In genomic region chr6:83414601-83415355, GRCm38 (mm10) we compare ENCODE assay signal across 19 mouse cellular contexts. TPM values are rescaled to one million over a fixed set of nuclear protein-coding genes. Genes with fewer than 3 reads are reported as not detected.
DNase-seq lines count a peak whose midpoint lies in the region; ATAC-seq and TF ChIP-seq lines count a peak whose summit lies in the region.
"Had no signal": no experiment of that assay in that cellular context is flagged by ENCODE, and none has a peak within 500 bp of the region (broad histone marks: within the 10 kb centered on the region; RNA-seq: fewer than 3 reads in every experiment).

No protein-coding gene starts in this region.

- WGBS in heart, adult 2 months = 68% methylated on average over 9 of the region's 9 CpGs
- 61% methylated on average over 9 of the region's 9 CpGs for WGBS in thymus, adult 2 months
- 77% methylated on average over 9 of the region's 9 CpGs for WGBS in intestine, embryonic 15.5 days
- 78% methylated on average over 9 of the region's 9 CpGs for WGBS in stomach, postnatal 0 days

- no peak for TF ChIP-seq EP300 in heart, adult 2 months (IDR thresholded peaks at IDR 0.05; ENCODE audit: insufficient read depth, low read depth, low read length)
- no peak for TF ChIP-seq EP300 in stomach, postnatal 0 days (optimal IDR thresholded peaks at IDR 0.05)

- no peak overlapping the region for H3K4me2 ChIP-seq in intestine, embryonic 15.5 days (replicated peaks)
- no peak overlapping the region for H3K4me2 ChIP-seq in stomach, postnatal 0 days (replicated peaks; ENCODE audit: low read depth)
- H3K4me2 ChIP-seq: forebrain, embryonic 12.5 days; heart, embryonic 13.5 days; limb, embryonic 12.5 days; liver, embryonic 15.5 days; neural tube, embryonic 12.5 days had no signal

- TF ChIP-seq POLR2A in heart, adult 2 months (IDR thresholded peaks at IDR 0.05; ENCODE audit: insufficient read depth, low read depth, low read length) = no peak
- no peak for TF ChIP-seq POLR2A in thymus, adult 2 months (IDR thresholded peaks at IDR 0.05; ENCODE audit: control insufficient read depth, extremely low read depth, insufficient read depth, low read length, poor library complexity)

- no peak overlapping the region for H3K9ac ChIP-seq in heart, adult 2 months (ENCODE audit: low read depth, low read length)
- H3K9ac ChIP-seq in intestine, embryonic 15.5 days = no peak overlapping the region
- H3K9ac ChIP-seq in stomach, postnatal 0 days (ENCODE audit: low read length) = no peak overlapping the region
- H3K9ac ChIP-seq: forebrain, embryonic 12.5 days; heart, embryonic 13.5 days; limb, embryonic 12.5 days; liver, embryonic 15.5 days; neural tube, embryonic 12.5 days had no signal

- no peaks in the 10 kb centered on the region for H3K27me3 ChIP-seq in heart, adult 2 months (ENCODE audit: control insufficient read depth, insufficient read depth, low read length)
- no peaks in the 10 kb centered on the region for H3K27me3 ChIP-seq in thymus, adult 2 months (ENCODE audit: control insufficient read depth, insufficient read depth, low read length)
- no peaks in the 10 kb centered on the region for H3K27me3 ChIP-seq in intestine, embryonic 15.5 days (replicated peaks)
- H3K27me3 ChIP-seq in stomach, postnatal 0 days (ENCODE audit: control insufficient read depth, insufficient read depth, low read length) = no peaks in the 10 kb centered on the region
- H3K27me3 ChIP-seq: forebrain, embryonic 12.5 days; heart, embryonic 13.5 days; limb, embryonic 12.5 days; liver, embryonic 15.5 days; neural tube, embryonic 12.5 days had no signal

- H3K4me3 ChIP-seq in heart, adult 2 months = no peak overlapping the region
- H3K4me3 ChIP-seq in thymus, adult 2 months (ENCODE audit: control insufficient read depth, insufficient read depth, low read length) = no peak overlapping the region
- H3K4me3 ChIP-seq in intestine, embryonic 15.5 days (replicated peaks) = no peak overlapping the region
- no peak overlapping the region for H3K4me3 ChIP-seq in stomach, postnatal 0 days (ENCODE audit: low read depth, low read length)
- H3K4me3 ChIP-seq: forebrain, embryonic 12.5 days; heart, embryonic 13.5 days; left cerebral cortex, adult 2 months; limb, embryonic 12.5 days; liver, embryonic 15.5 days; neural tube, embryonic 12.5 days had no signal

- no peak for DNase-seq in heart, adult 2 months
- DNase-seq in heart, postnatal 36 days = no peak
- DNase-seq in thymus, adult 2 months = peak; percentile 36
- DNase-seq in thymus, postnatal 4 days = no peak
- DNase-seq in stomach, postnatal 0 days (ENCODE audit: low spot score) = no peak
- no peak for DNase-seq in adrenal gland, postnatal 10 days
- no peak for DNase-seq in urinary bladder, postnatal 25 days (ENCODE audit: low spot score)
- DNase-seq: adrenal gland, postnatal 25 days; cerebellum, postnatal 10 days; kidney, postnatal 10 days; right cerebral cortex, postnatal 25 days had no signal

- no peaks in the 10 kb centered on the region for H3K9me3 ChIP-seq in intestine, embryonic 15.5 days
- H3K9me3 ChIP-seq in stomach, postnatal 0 days (ENCODE audit: control insufficient read depth, low read length) = no peaks in the 10 kb centered on the region
- H3K9me3 ChIP-seq: forebrain, embryonic 12.5 days; heart, embryonic 13.5 days; limb, embryonic 12.5 days; liver, embryonic 15.5 days; neural tube, embryonic 12.5 days had no signal

- TF ChIP-seq CTCF in heart, adult 2 months (IDR thresholded peaks at IDR 0.05) = no peak
- TF ChIP-seq CTCF in thymus, adult 2 months (IDR thresholded peaks at IDR 0.05; ENCODE audit: borderline replicate concordance, control insufficient read depth, extremely low read depth, insufficient read depth, low read length, poor library complexity) = no peak
- TF ChIP-seq CTCF in stomach, postnatal 0 days (IDR thresholded peaks at IDR 0.05; ENCODE audit: low read depth) = no peak

- peaks cover 40% of the 10 kb centered on the region for H3K4me1 ChIP-seq in heart, adult 2 months (ENCODE audit: control insufficient read depth, insufficient read depth, low read length)
- peaks cover 81% of the 10 kb centered on the region for H3K4me1 ChIP-seq in thymus, adult 2 months (replicated peaks; ENCODE audit: control insufficient read depth, insufficient read depth, low read length)
- peaks cover 58% of the 10 kb centered on the region for H3K4me1 ChIP-seq in intestine, embryonic 15.5 days (replicated peaks)
- H3K4me1 ChIP-seq in stomach, postnatal 0 days (replicated peaks; ENCODE audit: control insufficient read depth, insufficient read depth) = peaks cover 20% of the 10 kb centered on the region

- peaks cover 3% of the 10 kb centered on the region for H3K79me2 ChIP-seq in heart, adult 2 months (replicated peaks; ENCODE audit: control insufficient read depth, insufficient read depth, low read length)

- ATAC-seq in intestine, embryonic 15.5 days = no peak
- ATAC-seq in stomach, postnatal 0 days (ENCODE audit: low FRiP score, low TSS enrichment) = no peak
- ATAC-seq: midbrain, embryonic 16.5 days had no signal

- peak overlapping the region; percentile 19 for H3K27ac ChIP-seq in heart, adult 2 months
- H3K27ac ChIP-seq in thymus, adult 2 months (ENCODE audit: control insufficient read depth, insufficient read depth, low read length) = peak overlapping the region; percentile 63
- H3K27ac ChIP-seq in intestine, embryonic 15.5 days = 0 out of 2 replicates have a peak overlapping the region, but pooled peaks have one; percentile 22
- H3K27ac ChIP-seq in stomach, postnatal 0 days (replicated peaks) = peak overlapping the region; percentile 25; the same call in 1 of the 2 replicates
- H3K27ac ChIP-seq: forebrain, embryonic 12.5 days; heart, embryonic 13.5 days; left cerebral cortex, adult 2 months; limb, embryonic 12.5 days; liver, embryonic 15.5 days; neural tube, embryonic 12.5 days had no signal

- intact Hi-C loops in heart, adult 2 months (cut with DNase I) = no loop called here
- intact Hi-C loops in heart, postnatal 36 days (cut with DNase I) = loop anchor here (5.0 kb wide), 2 partner anchors 43 to 362 kb away; partner anchors contain the start of genes Aup1 and Tet3

- peaks cover 10% of the 10 kb centered on the region for H3K36me3 ChIP-seq in heart, adult 2 months (ENCODE audit: control insufficient read depth, insufficient read depth, low read length)
- H3K36me3 ChIP-seq in thymus, adult 2 months (ENCODE audit: control insufficient read depth, insufficient read depth, low read length) = no peaks in the 10 kb centered on the region
- no peaks in the 10 kb centered on the region for H3K36me3 ChIP-seq in intestine, embryonic 15.5 days
- no peaks in the 10 kb centered on the region for H3K36me3 ChIP-seq in stomach, postnatal 0 days (ENCODE audit: control insufficient read depth, insufficient read depth, low read length)

RNA-seq across cellular contexts. Expression of gene Tet3, which starts 44.1 kb away (rescaled TPM):
- total RNA-seq in heart, adult 2 months (2021) = 10 to 100 TPM; 13.7 to 23.6 TPM
- polyA plus RNA-seq in heart, adult 2 months (2012; rRNA removed) = 6.2 and 7.6 TPM in 2 replicates
- total RNA-seq in heart, postnatal 36 days (2021) = 10 to 100 TPM; 27.2 to 27.6 TPM
- 32.6 and 43.3 TPM in 2 replicates for polyA plus RNA-seq in thymus, adult 2 months (2012; rRNA removed)
- polyA plus RNA-seq in intestine, embryonic 15.5 days (2015; fragmentation: Nextera tagmentation; extraction: Ambion mirVana) = 41.8 and 42.8 TPM in 2 replicates
- polyA plus RNA-seq in stomach, postnatal 0 days (2015; fragmentation: Nextera tagmentation; extraction: Ambion mirVana) = 21.4 and 22.7 TPM in 2 replicates
- 10 to 100 TPM; 57.4 to 64.4 TPM for total RNA-seq in adrenal gland, postnatal 10 days (2021)
